Mouse (Mus musculus) stomach, embryonic 15.5 days (tissue): ENCODE measurements at regions not wholly inside any gene's neighbourhood (a gene's known extent, or its start where the extent isn't known, plus 50 kb on each side); places are given as distances from the start of the nearest gene placed in this dataset.

Experiments used
- ATAC-seq: fragments of 200-750 bp; cut with Nextera tagmentation; 2 replicates; pipeline ENCODE4 v1.8.0; 2017; ENCODE audit warnings: low read depth, moderate number of reproducible peaks, moderate TSS enrichment; ENCODE audit not compliant: insufficient read depth, low FRiP score
- H3K27ac ChIP-seq: fragments of 300-500 bp; sonication (generic); 2 replicates; pipeline ENCODE4 v1.5.1; 2015; ENCODE audit warnings: mild to moderate bottlenecking, inconsistent platforms
- H3K27me3 ChIP-seq: fragments of 300-500 bp; sonication (generic); replicated peaks from 2 replicates; pipeline ENCODE4 v1.6.1; 2015; ENCODE audit warnings: inconsistent platforms
- H3K36me3 ChIP-seq: fragments of 300-500 bp; sonication (generic); 2 replicates; pipeline ENCODE4 v1.6.1; 2015; ENCODE audit warnings: inconsistent platforms
- H3K4me1 ChIP-seq: fragments of 300-500 bp; sonication (generic); 2 replicates; pipeline ENCODE4 v1.6.1; 2015; ENCODE audit warnings: inconsistent platforms
- H3K4me2 ChIP-seq: fragments of 300-500 bp; sonication (generic); 2 replicates; pipeline ENCODE4 v1.6.1; 2015; ENCODE audit warnings: mild to moderate bottlenecking, inconsistent platforms
- H3K4me3 ChIP-seq: fragments of 300-500 bp; sonication (generic); replicated peaks from 2 replicates; pipeline ENCODE4 v1.5.1; 2015; ENCODE audit warnings: inconsistent platforms
- H3K9ac ChIP-seq: fragments of 300-500 bp; sonication (generic); 2 replicates; pipeline ENCODE4 v1.6.1; 2015; ENCODE audit warnings: inconsistent platforms
- H3K9me3 ChIP-seq: fragments of 300-500 bp; sonication (generic); 2 replicates; pipeline ENCODE4 v1.6.1; 2016; ENCODE audit warnings: inconsistent platforms
- WGBS: fragments of 180-500 bp; shearing (Covaris S2); methylation state at CpG from one replicate; pipeline ENCODE4 v1.1.7; 2015; 5-methylcytosine and 5-hydroxymethylcytosine counted together

DNA sequence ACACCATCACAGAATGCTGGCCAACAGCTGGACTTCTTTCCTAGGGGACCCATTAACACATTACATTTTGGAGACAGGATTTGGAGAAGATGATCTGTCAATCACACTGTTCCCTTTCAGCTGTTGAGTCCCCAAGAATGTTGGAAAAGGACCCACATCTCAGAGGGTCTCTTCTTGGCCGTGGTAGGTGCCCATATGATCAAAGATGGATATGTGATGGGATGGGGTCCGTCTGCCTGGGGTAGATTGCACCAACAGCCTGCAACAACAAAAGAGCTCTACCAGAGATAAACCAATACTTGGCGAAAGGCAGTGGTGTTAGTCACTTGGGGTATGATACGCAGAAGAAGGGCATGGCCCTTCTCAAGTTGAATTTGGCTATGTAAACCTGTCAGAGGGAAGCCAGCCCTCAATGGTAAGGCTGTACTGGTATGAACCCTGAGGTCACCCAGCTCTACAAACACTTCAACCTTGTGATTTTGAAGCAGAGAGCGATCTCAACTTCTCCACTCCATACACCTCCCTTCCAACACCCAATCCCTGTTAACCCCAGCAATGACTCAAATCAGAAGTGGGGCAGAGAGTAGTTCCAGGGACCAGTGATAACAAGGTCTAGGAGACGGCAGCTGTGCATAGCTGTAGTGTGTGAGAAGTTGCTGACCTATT, 97.6 kb downstream of the Snx19 start:
- no peaks in the 10 kb centered on the region for H3K9me3 ChIP-seq
- no peak overlapping the region for H3K9ac ChIP-seq
- H3K27ac ChIP-seq = no peak overlapping the region
- H3K4me3 ChIP-seq = no peak overlapping the region
- no peaks in the 10 kb centered on the region for H3K4me1 ChIP-seq
- no peaks in the 10 kb centered on the region for H3K36me3 ChIP-seq
- H3K4me2 ChIP-seq = no peak overlapping the region
- H3K27me3 ChIP-seq = no peaks in the 10 kb centered on the region
- 81% methylated on average over 6 of the region's 6 CpGs for WGBS
- ATAC-seq = no peak

DNA sequence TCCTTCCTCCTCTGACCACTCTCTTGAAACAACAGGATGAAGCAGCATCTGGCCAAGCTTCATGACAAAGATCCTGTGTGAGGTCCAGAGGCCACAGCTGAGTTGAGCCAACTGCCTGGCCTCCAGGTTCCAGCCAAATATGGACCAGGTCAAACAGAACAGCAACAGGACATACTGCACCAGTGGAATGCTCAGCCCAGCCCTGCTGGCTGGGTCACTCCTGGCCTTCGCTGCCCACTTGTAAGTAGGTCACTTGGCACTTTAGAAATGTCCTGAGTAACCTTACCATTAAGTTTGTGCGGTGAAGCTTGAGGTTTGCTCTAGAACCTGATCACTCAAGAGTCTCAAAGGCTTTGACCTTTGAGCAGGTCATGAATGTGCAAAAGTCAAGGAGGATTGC, 96.9 kb downstream of the Snx19 start:
- H3K4me2 ChIP-seq = no peak overlapping the region
- H3K27ac ChIP-seq = no peak overlapping the region
- 90% methylated on average over 2 of the region's 2 CpGs for WGBS
- no peaks in the 10 kb centered on the region for H3K9me3 ChIP-seq
- no peak overlapping the region for H3K4me3 ChIP-seq
- H3K36me3 ChIP-seq = no peaks in the 10 kb centered on the region
- H3K4me1 ChIP-seq = no peaks in the 10 kb centered on the region
- no peak for ATAC-seq
- H3K9ac ChIP-seq = no peak overlapping the region
- no peaks in the 10 kb centered on the region for H3K27me3 ChIP-seq

DNA sequence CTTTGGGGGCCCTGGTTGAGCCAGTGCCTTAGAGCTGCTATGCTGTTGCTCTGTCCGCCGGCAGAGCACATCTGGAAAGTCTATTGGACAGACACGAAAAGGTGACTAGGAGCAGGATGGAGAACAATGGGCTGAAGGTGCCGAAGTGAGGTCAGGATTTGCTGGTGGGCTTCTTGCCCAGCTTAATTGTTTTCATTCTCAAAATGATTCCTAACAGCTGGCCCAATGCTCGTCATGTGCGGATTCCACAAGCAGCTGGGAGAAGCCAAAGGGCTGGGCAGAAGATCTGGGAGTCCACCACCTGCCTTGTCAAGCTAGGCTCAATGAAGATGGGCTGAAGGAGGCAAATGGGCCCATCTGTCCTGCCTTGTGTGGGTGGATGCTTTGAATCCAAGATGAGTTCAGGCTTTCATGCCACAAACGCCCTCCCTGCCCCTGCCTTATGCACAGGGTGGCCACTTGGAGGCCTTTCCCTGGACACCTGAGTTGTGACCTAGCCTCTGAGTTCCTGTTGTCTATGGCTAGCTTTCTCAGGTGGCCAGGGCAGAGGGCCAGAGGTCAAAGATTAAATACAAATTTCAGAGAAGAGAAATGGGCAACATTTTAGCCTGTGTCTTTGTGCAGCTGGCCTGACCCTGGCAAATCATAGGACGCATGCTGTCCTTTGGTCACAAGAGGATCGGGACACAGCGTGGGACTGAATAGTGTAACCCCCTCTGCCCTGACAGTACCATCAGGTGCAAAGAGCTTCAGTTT, 95.9 kb downstream of the Snx19 start:
- no peaks in the 10 kb centered on the region for H3K27me3 ChIP-seq
- no peak overlapping the region for H3K4me2 ChIP-seq
- H3K9me3 ChIP-seq = no peaks in the 10 kb centered on the region
- H3K4me1 ChIP-seq = no peaks in the 10 kb centered on the region
- no peak overlapping the region for H3K27ac ChIP-seq
- no peak overlapping the region for H3K4me3 ChIP-seq
- 64% methylated on average over 10 of the region's 10 CpGs for WGBS
- H3K36me3 ChIP-seq = no peaks in the 10 kb centered on the region
- ATAC-seq = no peak
- H3K9ac ChIP-seq = no peak overlapping the region

DNA sequence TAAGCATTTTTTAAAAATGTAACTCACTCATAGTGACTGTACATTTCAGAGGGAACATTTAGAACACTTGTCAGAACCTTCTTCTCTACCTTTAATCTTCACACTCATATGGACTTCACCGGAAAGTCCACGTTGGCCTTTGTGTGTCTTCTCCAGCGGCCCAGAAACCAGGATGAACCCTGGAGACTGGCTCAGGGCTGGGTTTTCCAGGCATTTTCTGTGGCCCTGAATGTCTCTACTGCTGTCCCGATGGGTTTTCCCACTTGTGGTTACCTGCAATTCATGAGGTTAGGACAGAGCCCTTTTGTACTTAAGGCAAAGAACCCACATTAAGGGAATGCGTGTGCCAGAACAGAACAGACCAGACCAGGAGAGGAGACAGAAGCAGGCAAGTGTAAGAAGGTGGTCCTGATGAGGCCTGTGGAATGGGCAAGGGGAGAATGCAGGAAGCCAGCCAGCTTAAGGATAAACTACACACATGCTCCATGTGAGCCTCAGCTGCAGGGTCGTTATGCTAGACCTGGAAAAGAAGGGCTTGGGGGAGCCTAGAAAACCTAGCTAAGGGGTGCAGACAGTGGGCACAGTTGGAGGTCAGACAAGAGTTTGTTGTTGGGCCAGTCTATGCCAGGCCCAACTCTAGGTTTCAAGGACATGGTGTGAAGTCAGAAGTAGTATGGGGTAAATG, 94.8 kb downstream of the Snx19 start:
- H3K36me3 ChIP-seq = no peaks in the 10 kb centered on the region
- ATAC-seq = no peak
- H3K9me3 ChIP-seq = no peaks in the 10 kb centered on the region
- H3K27ac ChIP-seq = no peak overlapping the region
- H3K4me3 ChIP-seq = no peak overlapping the region
- no peaks in the 10 kb centered on the region for H3K27me3 ChIP-seq
- 86% methylated on average over 6 of the region's 6 CpGs for WGBS
- H3K9ac ChIP-seq = no peak overlapping the region
- no peaks in the 10 kb centered on the region for H3K4me1 ChIP-seq
- no peak overlapping the region for H3K4me2 ChIP-seq

DNA sequence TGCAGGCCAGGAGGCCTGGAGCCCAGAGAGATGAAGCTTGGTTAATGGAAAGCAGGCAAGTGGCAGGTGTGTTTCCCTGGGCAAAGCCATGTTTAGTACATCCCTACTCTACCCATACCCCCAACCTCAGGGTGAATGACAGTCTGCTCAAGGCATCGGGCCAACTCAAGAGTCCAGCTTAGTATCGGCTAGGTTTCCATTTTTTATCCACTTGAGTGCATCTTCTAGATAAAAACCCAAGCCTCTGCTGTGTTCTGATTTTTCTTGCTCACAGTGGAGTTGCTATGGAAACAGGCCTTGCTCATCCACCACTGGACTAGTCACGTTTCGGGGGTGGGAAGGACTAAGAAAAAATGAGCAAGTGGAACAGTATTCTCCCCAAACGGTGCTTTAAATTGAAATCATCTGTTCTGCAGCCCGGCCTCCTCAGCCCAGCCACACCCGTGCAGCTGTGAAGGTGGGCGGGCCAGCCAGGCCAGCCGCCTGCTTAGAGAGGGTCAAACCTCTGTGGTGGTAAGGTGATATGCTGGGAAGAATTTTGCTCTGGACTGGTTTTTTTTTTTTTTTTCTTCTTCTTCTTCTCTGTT, 94.0 kb downstream of the Snx19 start:
- ATAC-seq = no peak
- 43% methylated on average over 9 of the region's 9 CpGs for WGBS
- H3K4me1 ChIP-seq = no peaks in the 10 kb centered on the region
- H3K9me3 ChIP-seq = no peaks in the 10 kb centered on the region
- no peak overlapping the region for H3K4me3 ChIP-seq
- H3K4me2 ChIP-seq = no peak overlapping the region
- no peak overlapping the region for H3K27ac ChIP-seq
- H3K36me3 ChIP-seq = no peaks in the 10 kb centered on the region
- H3K27me3 ChIP-seq = no peaks in the 10 kb centered on the region
- no peak overlapping the region for H3K9ac ChIP-seq

DNA sequence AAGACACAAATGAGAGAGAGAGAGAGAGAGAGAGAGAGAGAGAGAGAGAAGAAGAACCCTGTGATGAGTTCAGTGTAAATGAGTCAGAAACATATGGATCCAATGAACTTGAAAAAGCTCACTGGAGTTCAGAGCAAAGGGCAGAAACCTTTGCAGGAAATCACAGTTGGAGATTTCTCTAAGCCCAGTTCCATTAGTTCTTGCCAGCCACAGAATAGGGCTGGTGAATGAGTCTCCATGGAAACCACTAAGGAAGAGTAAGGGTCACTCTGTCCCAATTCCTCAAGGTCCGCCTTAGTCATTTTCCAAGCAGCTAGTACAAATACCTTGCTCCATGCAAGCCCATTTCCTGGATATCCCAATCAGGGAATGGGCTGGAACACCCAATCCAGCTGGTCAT, 93.2 kb downstream of the Snx19 start:
- Histone ChIP-seq H3K27me3 (no peaks in the 10 kb centered on the region), H3K36me3 (no peaks in the 10 kb centered on the region), H3K4me3 (no peak overlapping the region), H3K27ac (no peak overlapping the region), H3K9ac (no peak overlapping the region), H3K4me1 (no peaks in the 10 kb centered on the region), H3K9me3 (no peaks in the 10 kb centered on the region), H3K4me2 (no peak overlapping the region)
- no peak for ATAC-seq
- 89% methylated on average over 1 of the region's 1 CpGs for WGBS

DNA sequence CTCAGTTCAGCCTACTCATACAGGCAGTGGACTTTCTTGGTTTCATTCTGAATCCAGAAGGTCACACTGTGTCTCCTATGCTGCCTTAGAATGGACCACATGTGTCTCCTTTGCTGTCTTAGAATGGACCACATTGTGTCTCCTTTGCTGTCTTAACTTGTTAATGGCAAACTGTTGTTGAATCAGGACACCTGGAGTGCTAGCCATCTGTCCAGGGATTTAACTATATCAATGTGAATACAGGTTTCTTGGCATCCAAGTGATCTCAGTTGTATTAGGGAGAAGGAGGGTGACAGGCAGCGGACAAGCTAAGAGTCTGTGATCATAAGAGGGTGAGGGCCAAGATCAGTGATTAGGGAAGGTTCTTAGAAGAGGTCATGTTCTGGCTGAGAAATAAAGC, 92.3 kb downstream of the Snx19 start:
- no peak overlapping the region for H3K4me3 ChIP-seq
- H3K27ac ChIP-seq = no peak overlapping the region
- WGBS = 94% methylated on average over 1 of the region's 1 CpGs
- no peaks in the 10 kb centered on the region for H3K27me3 ChIP-seq
- H3K9ac ChIP-seq = no peak overlapping the region
- H3K4me1 ChIP-seq = no peaks in the 10 kb centered on the region
- H3K9me3 ChIP-seq = no peaks in the 10 kb centered on the region
- no peaks in the 10 kb centered on the region for H3K36me3 ChIP-seq
- H3K4me2 ChIP-seq = no peak overlapping the region
- ATAC-seq = no peak
